Mouse (Mus musculus): Measurements from ENCODE around the gene Cdc45.

Cdc45 gene

DNA sequence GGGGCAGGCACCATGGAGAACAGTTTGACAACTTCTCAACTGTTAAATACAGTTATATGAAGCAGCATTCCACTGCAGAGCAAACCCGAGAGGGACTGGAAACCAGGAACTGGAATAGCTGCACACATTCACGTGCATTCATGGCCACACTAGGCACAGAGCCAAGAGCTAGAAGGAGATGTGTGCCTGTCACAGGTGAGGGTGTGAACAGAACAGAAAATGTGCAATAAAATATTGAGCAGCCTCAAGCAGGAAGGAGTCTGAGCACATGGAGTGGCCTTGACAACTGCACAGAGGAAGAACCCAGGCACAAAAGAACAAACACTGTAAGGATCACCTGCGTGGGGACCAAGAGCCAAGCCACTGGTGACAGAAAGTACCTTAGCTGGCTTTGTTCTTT is 81.1 kb downstream of the Cdc45 start:
- no peak for DNase-seq (ENCODE audit: low spot score in 2 of 2)
